Mouse (Mus musculus) Patski (cell line): ENCODE data around the gene Ablim1. TPM values are rescaled to one million over a fixed set of nuclear protein-coding genes. Genes with fewer than 3 reads are reported as not detected.
A peak's percentile ranks its signal among the peaks of the same experiment; 100 is the strongest.

Experiments
- ATAC-seq: fragments of 100-300 bp; one replicate; pipeline ENCODE4 v1.8.0; 2021
- CTCF ChIA-PET: fragments of 350-600 bp; sonication (Branson Sonifier 250); formaldehyde crosslinking; loops from one replicate; lab custom pipeline; 2022; ENCODE audit warnings: inconsistent platforms; lab: Charles Lee
- POLR2A ChIA-PET: fragments of 350-600 bp; sonication (Branson Sonifier 250); formaldehyde crosslinking; loops from one replicate; lab custom pipeline; 2022; ENCODE audit warnings: antibody characterized with exemption, inconsistent platforms; lab: Charles Lee
- DNase-seq: peaks from one replicate; pipeline ENCODE4 v3.0.0-alpha.2; 2011; ENCODE audit warnings: low read depth, low spot score
- H3K27me3 ChIP-seq: fragments of 371-371 bp; one replicate; pipeline ENCODE4 v1.5.1; 2021
- CTCF ChIP-seq: fragments of 100-300 bp; IDR thresholded peaks from one replicate; pipeline ENCODE4 v1.5.1; 2021
- in situ Hi-C: fragments of 300-500 bp; cut with MboI; formaldehyde crosslinking; loops from 3 replicates; pipeline ENCODE4 v1.11.1; 2018; ENCODE audit warnings: low pct_unique_long_range_greater_than_20kb, mixed read lengths
- polyA plus RNA-seq: library from polyadenylated mRNA; unstranded; gene quantifications from one replicate; pipeline ENCODE4 v1.2.3, GENCODE M21; 2021

Ablim1 gene
- polyA plus RNA-seq, 1 experiment from 2014 or later: 105 TPM

DNA sequence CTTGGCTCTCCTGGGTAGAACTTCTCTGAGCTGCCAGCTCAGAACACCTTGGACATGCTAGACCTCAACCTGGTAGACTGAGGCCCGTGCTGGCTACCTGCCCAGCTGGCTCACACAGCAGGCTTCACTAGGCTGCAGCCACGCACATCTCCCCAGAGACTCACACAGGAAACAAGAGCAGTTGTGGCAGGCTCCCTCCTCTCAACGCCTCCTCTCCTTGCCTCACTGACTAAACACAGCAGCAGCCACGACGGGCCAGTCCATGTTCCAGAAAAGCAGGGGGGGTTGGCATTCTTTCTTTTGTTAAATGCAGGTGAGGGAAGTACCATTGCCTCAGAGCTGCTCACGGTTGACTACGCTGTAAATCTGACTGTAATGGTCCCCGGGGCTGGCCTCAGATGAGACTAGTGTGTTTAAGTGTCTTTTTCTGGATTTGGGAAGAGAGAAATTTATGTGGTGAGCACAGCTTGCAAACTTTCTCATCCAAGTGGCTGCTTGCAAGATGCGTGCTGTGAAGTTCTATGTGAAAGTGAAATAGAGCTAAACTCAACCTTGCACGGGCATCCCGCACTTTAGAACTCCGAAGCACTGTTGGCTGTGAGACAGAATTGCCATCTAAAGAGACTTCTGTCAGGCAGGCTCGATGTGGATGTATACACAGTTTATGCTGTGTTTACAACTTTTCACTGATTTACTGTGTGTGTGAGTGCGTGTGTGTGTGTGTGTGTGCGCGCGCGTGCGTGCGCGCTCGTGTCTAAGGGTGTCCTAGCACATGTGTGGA, 195.7 kb downstream of the Ablim1 start:
- CTCF ChIA-PET: interaction anchor here (0.7 to 1.7 kb wide), 4 partner anchors 13 to 52 kb away, joined by 3 to 5 read pairs (median 4); no protein-coding TSS in a partner anchor
- no peaks in the 10 kb centered on the region for H3K27me3 ChIP-seq
- DNase-seq (peak; percentile 89), ATAC-seq (peak; percentile 87)
- POLR2A ChIA-PET: interaction anchor here (0.7 kb wide), 1 partner anchor 365 kb away, joined by 3 read pairs; no protein-coding TSS in a partner anchor
- no peak for TF ChIP-seq CTCF
- in situ Hi-C loops: no loop called here

DNA sequence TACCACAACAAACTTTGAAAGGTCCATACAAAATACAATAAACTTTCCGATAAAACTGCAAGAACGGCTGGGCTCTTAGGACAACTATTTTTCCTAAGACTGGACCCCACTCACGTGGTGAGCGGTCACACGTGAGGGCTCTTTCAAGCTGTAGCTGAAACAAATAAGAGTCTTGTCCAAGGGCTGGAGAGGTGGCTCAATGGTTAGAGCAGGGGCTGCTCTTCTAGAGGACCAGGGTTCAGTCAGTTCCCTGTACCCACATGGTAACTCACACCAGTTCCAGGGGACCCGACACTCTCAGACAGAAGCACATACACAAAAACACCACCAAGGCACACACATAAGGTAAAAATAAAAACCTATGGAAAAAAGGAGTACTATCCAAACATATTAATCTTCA, 197.0 kb downstream of the Ablim1 start:
- in situ Hi-C loops: no loop called here
- no peak for TF ChIP-seq CTCF
- ChIA-PET CTCF (interaction anchor here (0.6 kb wide), 1 partner anchor 26 kb away, joined by 4 read pairs; no protein-coding TSS in a partner anchor), POLR2A (interaction anchor here (0.7 kb wide), 1 partner anchor 510 kb away, joined by 3 read pairs; no protein-coding TSS in a partner anchor)
- no peak for DNase-seq
- no peak for ATAC-seq
- H3K27me3 ChIP-seq: no peaks in the 10 kb centered on the region

DNA sequence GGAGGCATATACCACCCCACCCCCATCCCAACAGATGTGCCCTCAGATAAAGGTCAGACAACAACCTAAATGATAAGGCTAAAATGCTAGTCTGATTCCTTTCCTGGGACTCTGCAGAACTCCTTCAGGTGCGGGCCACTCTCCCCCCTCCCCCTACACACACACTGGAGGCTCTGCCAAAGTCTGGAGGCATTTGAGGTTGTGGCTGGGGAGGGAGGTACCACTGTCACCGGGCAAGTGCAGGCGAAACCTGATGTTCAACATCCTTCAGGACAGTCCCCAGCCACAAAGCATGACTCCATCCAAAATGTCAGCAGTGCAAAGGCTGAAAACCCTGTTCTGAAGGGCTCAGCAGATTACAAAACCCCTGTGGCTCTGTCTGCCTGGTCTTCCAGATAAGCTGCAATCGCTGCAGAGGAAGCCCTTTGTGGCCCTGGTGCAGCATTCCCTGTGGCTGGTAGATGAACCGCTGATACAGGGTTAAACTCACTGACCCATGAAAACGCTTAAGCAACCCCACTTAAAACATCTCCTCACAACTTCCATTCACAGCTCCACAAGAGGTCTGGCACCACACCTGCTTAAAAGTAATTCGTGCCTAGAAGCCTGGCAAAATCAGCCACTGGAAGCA, 197.7 kb downstream of the Ablim1 start:
- H3K27me3 ChIP-seq: no peaks in the 10 kb centered on the region
- DNase-seq (peak; percentile 71), ATAC-seq (peak; percentile 58)
- TF ChIP-seq CTCF: no peak
- ChIA-PET POLR2A (no interaction called here), CTCF (no interaction called here)
- in situ Hi-C loops: no loop called here

DNA sequence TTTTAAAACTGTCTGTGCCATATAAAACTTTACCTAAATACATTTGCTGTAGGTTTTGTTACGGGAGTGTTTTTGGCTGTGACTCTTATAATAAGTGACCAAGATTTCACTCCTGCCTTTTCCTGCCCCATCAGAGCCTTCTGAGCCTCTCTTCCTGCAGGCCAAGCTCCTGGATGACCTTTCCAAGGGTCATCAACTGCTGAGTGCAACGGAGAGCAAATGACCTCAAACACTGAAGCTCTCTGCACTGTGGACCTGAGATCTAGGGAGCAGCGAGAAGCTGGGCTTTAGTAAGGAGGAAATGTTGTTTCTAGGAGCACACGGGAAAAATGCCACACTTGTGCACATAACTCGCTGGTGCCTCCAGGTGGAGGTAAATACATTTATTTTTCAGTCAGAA, 199.0 kb downstream of the Ablim1 start:
- TF ChIP-seq CTCF: no peak
- POLR2A ChIA-PET: interaction anchor here (1.0 kb wide), 1 partner anchor 66 kb away, joined by 3 read pairs; no protein-coding TSS in a partner anchor
- CTCF ChIA-PET: no interaction called here

DNA sequence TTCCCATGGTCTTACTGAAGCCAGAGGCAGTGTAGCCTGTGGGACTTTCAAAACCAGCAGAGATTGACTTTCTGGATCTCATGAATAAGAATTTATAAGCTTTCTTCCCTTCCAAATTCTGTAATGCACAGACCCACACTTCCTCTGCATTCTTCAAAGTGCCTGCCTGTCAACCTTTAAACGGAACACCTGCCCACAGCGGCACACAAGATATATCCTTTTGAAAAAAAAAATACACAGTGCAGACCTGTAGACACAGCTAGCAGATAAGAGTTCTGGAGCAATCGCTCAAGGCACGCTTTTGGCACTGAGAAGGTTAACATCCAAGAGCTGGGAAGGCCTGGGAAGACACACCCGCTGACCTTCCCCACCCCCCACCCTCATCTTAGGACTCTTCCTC, 199.8 kb downstream of the Ablim1 start:
- no peak for TF ChIP-seq CTCF
- no peaks in the 10 kb centered on the region for H3K27me3 ChIP-seq
- no peak for DNase-seq
- in situ Hi-C loops: no loop called here
- ChIA-PET CTCF (no interaction called here), POLR2A (interaction anchor here (1.0 kb wide), 1 partner anchor 65 kb away, joined by 3 read pairs; no protein-coding TSS in a partner anchor)
- ATAC-seq: no peak

More for the DNA sequence above, 199.0 kb downstream of the Ablim1 start:
- DNase-seq: no peak
- ATAC-seq: no peak
- in situ Hi-C loops: no loop called here
- H3K27me3 ChIP-seq: no peaks in the 10 kb centered on the region

DNA sequence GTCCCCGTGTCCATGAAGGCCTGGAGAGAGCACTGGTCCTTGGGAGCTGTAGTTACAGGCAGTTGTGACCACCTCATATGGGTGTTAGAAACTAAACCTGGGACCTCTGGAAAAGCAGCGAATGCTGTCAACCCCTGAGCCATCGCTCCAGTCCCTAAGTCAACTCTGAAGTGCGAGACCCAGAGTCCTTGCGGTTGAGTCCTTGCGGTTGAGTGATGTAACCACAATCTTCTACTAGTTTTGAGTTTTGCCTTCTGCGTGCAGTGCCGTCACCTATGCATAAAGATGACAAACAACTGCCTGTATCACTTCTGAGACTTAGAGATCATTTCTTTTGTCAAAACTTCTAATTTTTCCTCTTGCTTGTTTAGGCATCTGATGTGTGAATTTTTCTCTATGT, 200.7 kb downstream of the Ablim1 start:
- CTCF ChIA-PET: no interaction called here
- TF ChIP-seq CTCF: no peak
- H3K27me3 ChIP-seq: no peaks in the 10 kb centered on the region
- POLR2A ChIA-PET: interaction anchor here (0.6 kb wide), 1 partner anchor 16 kb away, joined by 6 read pairs; no protein-coding TSS in a partner anchor
- ATAC-seq (no peak), DNase-seq (no peak)
- in situ Hi-C loops: no loop called here

DNA sequence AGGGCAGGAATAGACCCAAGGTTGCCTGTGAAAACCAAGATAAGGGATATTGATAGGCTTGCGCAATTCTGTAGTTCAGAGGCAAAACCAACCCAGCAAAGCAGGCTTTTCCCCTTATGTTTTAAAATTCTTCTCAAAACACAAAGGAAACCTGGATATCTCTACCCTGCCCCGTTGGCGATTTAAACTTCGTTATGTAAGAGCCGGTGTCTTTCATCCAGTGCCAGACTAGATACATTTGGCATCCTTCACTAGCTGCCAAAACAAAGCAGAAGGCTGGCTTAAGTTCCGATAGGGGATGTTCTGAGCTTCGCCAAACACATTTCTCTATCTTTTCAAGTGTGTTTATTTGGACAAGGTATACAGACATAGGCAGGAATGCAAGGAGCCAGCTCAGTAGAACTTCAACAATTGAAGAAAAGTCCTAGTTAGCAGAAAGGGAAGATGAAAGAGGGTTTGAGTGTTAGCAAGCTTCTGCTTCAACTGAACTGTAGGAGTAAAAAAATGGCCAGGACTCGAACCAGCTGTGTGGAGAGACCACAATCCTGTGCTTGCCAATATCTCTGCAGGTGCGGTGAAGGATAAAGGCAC, 201.8 kb downstream of the Ablim1 start:
- ATAC-seq: no peak
- ChIA-PET POLR2A (interaction anchor here (0.6 kb wide), 1 partner anchor 18 kb away, joined by 6 read pairs; no protein-coding TSS in a partner anchor), CTCF (no interaction called here)
- no peak for DNase-seq
- TF ChIP-seq CTCF: no peak
- in situ Hi-C loops: no loop called here
- no peaks in the 10 kb centered on the region for H3K27me3 ChIP-seq

DNA sequence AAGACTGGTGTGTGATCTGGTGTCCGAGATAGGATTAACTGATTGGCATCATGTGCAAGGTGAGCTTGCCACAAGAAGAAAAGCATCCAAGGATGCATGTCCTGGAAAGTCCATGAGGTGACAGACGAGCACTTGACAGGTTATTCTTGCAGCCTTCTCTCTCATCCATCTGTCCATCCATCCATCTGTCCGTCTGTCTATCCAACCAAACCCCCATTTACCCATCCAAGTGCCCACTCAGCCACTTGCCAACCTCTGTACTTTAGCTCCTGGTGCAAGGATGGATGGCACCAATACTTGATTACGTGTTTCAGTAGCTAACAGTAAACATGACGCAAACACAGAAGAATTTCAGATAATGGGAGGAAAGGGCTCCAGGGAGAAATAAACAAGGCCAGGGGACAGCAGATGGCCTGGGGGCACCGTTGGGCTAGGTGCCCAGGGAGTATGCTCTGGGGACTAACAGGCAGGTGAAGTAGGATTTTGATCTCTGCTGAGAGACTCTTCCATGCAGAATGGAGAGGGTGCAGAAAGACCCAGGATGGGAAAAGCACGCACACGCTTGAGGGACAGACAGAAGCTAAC, 202.4 kb downstream of the Ablim1 start:
- ATAC-seq: no peak
- no peak for TF ChIP-seq CTCF
- DNase-seq: no peak
- no peaks in the 10 kb centered on the region for H3K27me3 ChIP-seq
- in situ Hi-C loops: no loop called here
- CTCF ChIA-PET: interaction anchor here (1.5 kb wide), 1 partner anchor 17 kb away, joined by 4 read pairs; no protein-coding TSS in a partner anchor
- POLR2A ChIA-PET: no interaction called here

DNA sequence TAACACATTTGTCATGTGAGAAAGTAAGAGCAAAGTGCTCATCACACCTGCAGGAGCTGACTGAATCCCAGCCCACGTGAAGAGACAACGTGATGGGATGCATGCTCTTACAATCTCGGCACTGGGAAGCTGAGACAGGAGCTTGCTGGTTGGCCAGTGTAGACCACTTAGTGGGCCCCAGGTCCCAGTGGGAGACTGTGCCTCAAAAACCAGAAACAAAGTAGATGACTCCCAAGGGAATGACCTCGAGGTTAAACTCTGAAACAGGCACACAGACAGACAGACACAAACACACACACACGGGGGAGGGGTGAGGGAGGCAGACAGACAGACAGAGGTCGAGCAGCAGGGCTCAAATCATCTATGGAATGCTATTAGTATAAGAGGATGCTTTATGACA, 203.4 kb downstream of the Ablim1 start:
- POLR2A ChIA-PET: no interaction called here
- no peak for DNase-seq
- CTCF ChIA-PET: interaction anchor here (1.5 kb wide), 1 partner anchor 16 kb away, joined by 4 read pairs; no protein-coding TSS in a partner anchor
- in situ Hi-C loops: no loop called here
- no peaks in the 10 kb centered on the region for H3K27me3 ChIP-seq
- no peak for ATAC-seq
- TF ChIP-seq CTCF: no peak

DNA sequence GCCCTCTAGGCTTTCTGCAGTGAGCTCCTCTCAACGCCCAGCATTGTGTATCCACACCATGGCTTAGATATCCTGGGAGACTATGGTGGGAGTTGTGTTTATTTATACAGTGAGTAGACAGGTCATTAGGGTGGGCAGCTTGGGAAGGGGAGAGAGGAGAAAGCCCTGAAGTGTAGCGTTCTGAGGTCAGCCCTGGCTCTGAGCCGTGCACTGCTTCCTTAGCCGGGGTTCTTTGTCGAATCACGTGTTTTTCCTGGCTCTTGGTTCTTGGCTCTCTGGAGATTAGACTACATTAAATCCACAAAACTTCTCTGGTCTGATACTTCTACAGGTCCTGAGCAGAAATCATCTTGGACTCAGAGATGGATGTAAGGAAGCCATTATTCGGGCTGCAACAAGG, 205.1 kb downstream of the Ablim1 start:
- no peaks in the 10 kb centered on the region for H3K27me3 ChIP-seq
- TF ChIP-seq CTCF: no peak
- POLR2A ChIA-PET: no interaction called here
- CTCF ChIA-PET: interaction anchor here (1.0 to 1.7 kb wide), 3 partner anchors 11 to 14 kb away, joined by 3 to 6 read pairs (median 3); no protein-coding TSS in a partner anchor
- ATAC-seq: no peak
- in situ Hi-C loops: no loop called here
- no peak for DNase-seq
